Mouse (Mus musculus): ENCODE data around the gene Gm14391. TPM values are rescaled to one million over a fixed set of nuclear protein-coding genes. Genes with fewer than 3 reads are reported as not detected.
A peak's percentile ranks its signal among the peaks of the same experiment; 100 is the strongest.
"Not testable (repeated sequence)": the region's sequence is repeated elsewhere in the genome, so short reads cannot be mapped to it uniquely, and the experiment has no call there.

Gene Gm14391
- polyA plus RNA-seq (2015; fragmentation: Nextera tagmentation; extraction: Ambion mirVana) = 3.8 and 5.8 TPM in 2 replicates

DNA sequence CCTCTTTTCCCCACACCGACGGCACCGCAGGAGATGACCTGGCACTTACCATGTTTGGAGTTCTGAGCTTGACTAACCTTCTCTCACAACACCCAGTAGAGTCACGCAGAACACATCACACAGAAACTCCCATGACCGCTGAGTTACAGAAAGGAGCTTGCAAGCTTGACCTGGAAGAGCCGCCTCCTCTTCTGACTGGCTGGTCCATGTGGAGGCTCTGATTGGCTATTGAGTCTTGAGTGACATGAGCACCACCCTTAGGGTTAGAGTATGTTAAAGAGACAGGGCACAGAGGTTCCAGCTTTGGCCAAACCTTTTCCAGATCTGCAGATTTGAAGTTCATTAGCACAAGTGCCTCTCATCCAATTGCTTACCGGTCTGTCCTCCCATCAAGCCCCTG is at the start of gene Gm14391:
Gene Gm14391, minus strand, starts transcription at position 186 of the 400 bp plus-strand sequence.
- not testable (repeated sequence) for H3K4me2 ChIP-seq; H3K36me3 ChIP-seq; H3K4me1 ChIP-seq (replicated peaks); ATAC-seq (ENCODE audit: low read depth); H3K27me3 ChIP-seq; H3K4me3 ChIP-seq; H3K9me3 ChIP-seq; H3K27ac ChIP-seq (replicated peaks); H3K9ac ChIP-seq
- no CpG with 5 or more reads among the region's 7 CpGs for WGBS

DNA sequence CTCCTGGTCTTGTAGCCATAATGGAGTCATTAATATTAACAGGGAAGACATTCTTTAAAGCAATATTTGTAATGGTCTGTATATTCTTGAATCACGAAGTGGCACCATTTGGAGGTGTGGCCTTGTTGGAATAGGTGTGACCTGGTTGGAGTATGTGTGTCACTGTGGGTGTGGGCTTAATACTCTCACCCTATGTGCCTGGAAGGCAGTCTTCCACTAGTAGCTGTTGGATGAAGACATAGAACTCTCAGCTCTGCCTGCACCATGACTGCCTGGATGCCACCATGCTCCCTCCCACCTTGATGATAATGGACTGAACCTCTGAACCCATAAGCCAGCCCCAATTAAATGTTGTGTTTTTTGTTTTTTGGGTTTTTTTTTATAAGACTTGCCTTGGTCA is 27.7 kb downstream of the Gm14391 start:
- not testable (repeated sequence) for ATAC-seq (ENCODE audit: low read depth); H3K9me3 ChIP-seq; H3K9ac ChIP-seq; H3K36me3 ChIP-seq; H3K4me2 ChIP-seq; H3K4me3 ChIP-seq; H3K4me1 ChIP-seq (replicated peaks); H3K27me3 ChIP-seq; H3K27ac ChIP-seq (replicated peaks)
- 59% methylated on average over 1 of the region's 1 CpGs for WGBS

- no peak for ATAC-seq (ENCODE audit: low read depth)
- H3K9ac ChIP-seq = no peak overlapping the region
- no peaks in the 10 kb centered on the region for H3K27me3 ChIP-seq
- no peak overlapping the region for H3K4me3 ChIP-seq
- no peak overlapping the region for H3K4me2 ChIP-seq
- no peak overlapping the region for H3K27ac ChIP-seq (replicated peaks)
- no peaks in the 10 kb centered on the region for H3K36me3 ChIP-seq
- 0 out of 2 replicates have a peak, but pooled peaks cover 6% of the 10 kb centered on the region for H3K9me3 ChIP-seq
- no peaks in the 10 kb centered on the region for H3K4me1 ChIP-seq (replicated peaks)
- 84% methylated on average over 6 of the region's 6 CpGs for WGBS
Observed at GRCm38 (mm10) chr2:175176312-175176711, 30.4 kb downstream of the Gm14391 start.

GRCm38 (mm10) chr2:175175401-175176180 is 31.1 kb downstream of the Gm14391 start, which contains the start of gene Gm14443:
TSS of gene Gm14443 (minus strand) at chr2:175175871.
- not testable (repeated sequence) for H3K27ac ChIP-seq (replicated peaks); H3K27me3 ChIP-seq; H3K4me2 ChIP-seq; ATAC-seq (ENCODE audit: low read depth); H3K4me1 ChIP-seq (replicated peaks); H3K9ac ChIP-seq; H3K9me3 ChIP-seq; H3K4me3 ChIP-seq; H3K36me3 ChIP-seq
- 79% methylated on average over 12 of the region's 12 CpGs for WGBS

GRCm38 (mm10) chr2:175174058-175174457 is 32.7 kb downstream of the Gm14391 start:
- not testable (repeated sequence) for H3K9ac ChIP-seq; H3K27me3 ChIP-seq; H3K9me3 ChIP-seq; ATAC-seq (ENCODE audit: low read depth); H3K4me1 ChIP-seq (replicated peaks); H3K4me2 ChIP-seq; H3K36me3 ChIP-seq; H3K4me3 ChIP-seq; H3K27ac ChIP-seq (replicated peaks)
- WGBS = 90% methylated on average over 2 of the region's 2 CpGs

DNA sequence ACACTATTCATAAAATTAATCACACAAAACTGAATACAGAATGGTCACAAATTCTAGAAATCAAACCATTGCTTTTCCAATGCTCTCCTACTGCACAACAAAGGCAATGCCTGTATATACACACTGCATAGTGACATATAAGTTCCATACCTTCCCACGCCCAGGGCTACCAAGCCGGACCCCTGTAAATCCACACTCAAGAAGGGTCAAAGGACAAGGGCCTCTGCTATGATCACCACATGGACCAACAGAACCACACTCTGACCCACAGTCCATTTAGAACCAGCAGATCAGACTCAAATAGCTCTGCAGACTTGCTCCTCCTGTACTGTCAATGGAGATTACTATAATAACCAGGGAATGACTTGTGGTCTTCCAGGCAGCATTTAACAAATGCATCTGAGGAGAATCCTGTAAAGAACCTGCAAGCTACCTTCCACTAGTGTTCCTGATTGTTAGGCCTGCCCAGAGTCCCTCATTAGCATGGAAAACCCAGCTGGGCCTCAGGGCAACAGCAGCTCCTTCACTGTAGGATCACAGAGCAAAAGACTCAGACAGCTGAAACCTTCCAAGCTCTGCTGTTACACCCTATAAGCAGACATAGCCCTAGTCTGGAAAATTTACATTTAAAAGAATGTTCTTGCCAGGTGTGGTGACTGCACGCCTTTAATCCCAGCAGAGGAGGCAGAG is 33.7 kb downstream of the Gm14391 start:
- H3K36me3 ChIP-seq; H3K9ac ChIP-seq; H3K27ac ChIP-seq (replicated peaks); H3K4me3 ChIP-seq; ATAC-seq (ENCODE audit: low read depth); H3K9me3 ChIP-seq; H3K27me3 ChIP-seq; H3K4me1 ChIP-seq (replicated peaks); H3K4me2 ChIP-seq: not testable (repeated sequence)
- 87% methylated on average over 3 of the region's 3 CpGs for WGBS

DNA sequence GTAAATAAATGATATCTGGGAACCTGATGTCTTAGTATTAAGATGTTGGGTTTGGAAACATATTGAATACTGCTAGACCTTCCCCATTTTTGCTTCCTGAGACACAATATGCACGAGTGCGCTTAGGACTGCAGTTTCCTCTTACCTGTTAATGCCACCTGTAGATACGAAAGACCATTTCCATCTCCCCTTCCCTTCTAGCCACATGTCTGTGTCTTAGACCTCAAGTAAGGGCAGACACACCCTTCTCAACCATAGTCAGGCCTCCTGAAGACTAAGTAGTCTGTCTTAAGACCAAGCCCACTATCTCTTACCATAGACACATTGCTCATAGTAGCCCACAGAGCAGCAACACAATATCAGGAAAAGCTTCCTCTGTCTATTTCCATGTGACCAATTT is 34.6 kb downstream of the Gm14391 start:
- H3K4me2 ChIP-seq = no peak overlapping the region
- no peak overlapping the region for H3K9ac ChIP-seq
- WGBS = 90% methylated on average over 3 of the region's 3 CpGs
- H3K9me3 ChIP-seq = no peaks in the 10 kb centered on the region
- H3K4me1 ChIP-seq (replicated peaks) = no peaks in the 10 kb centered on the region
- H3K27ac ChIP-seq (replicated peaks) = no peak overlapping the region
- no peaks in the 10 kb centered on the region for H3K36me3 ChIP-seq
- H3K27me3 ChIP-seq = no peaks in the 10 kb centered on the region
- H3K4me3 ChIP-seq = no peak overlapping the region
- ATAC-seq (ENCODE audit: low read depth) = no peak

GRCm38 (mm10) chr2:175166870-175167269 is 39.8 kb downstream of the Gm14391 start:
- H3K4me2 ChIP-seq; H3K4me1 ChIP-seq (replicated peaks); H3K27me3 ChIP-seq; H3K4me3 ChIP-seq; ATAC-seq (ENCODE audit: low read depth); H3K9me3 ChIP-seq; H3K9ac ChIP-seq; H3K27ac ChIP-seq (replicated peaks); H3K36me3 ChIP-seq: not testable (repeated sequence)
- 92% methylated on average over 2 of the region's 2 CpGs for WGBS

GRCm38 (mm10) chr2:175165110-175165509 is 41.6 kb downstream of the Gm14391 start:
- H3K9ac ChIP-seq; H3K4me3 ChIP-seq; H3K4me1 ChIP-seq (replicated peaks); H3K9me3 ChIP-seq; H3K27me3 ChIP-seq; ATAC-seq (ENCODE audit: low read depth); H3K36me3 ChIP-seq; H3K4me2 ChIP-seq; H3K27ac ChIP-seq (replicated peaks): not testable (repeated sequence)
- WGBS = 94% methylated on average over 12 of the region's 12 CpGs

DNA sequence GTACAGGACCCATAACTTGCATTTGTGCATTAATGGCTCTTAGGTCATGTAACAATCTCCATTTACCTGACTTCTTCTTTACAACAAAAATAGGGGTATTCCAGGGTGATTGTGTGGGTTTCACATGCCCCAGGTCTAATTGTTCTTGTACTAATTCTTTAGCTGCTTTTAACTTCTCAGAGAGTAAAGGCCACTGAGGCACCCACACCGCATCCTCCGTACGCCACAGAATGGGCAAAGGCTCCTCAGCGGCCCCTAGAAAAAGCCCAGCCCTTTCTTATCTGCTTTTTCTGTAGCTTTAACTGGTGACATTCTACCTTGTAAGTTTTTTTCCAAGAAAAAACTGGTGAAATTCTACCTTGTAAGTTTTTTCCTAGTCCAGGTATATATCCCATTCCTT is 45.3 kb downstream of the Gm14391 start:
- 94% methylated on average over 4 of the region's 4 CpGs for WGBS
- not testable (repeated sequence) for H3K4me2 ChIP-seq; H3K36me3 ChIP-seq; H3K4me1 ChIP-seq (replicated peaks); H3K27me3 ChIP-seq; H3K4me3 ChIP-seq; H3K9ac ChIP-seq; H3K27ac ChIP-seq (replicated peaks); ATAC-seq (ENCODE audit: low read depth)
- peaks cover 17% of the 10 kb centered on the region for H3K9me3 ChIP-seq

DNA sequence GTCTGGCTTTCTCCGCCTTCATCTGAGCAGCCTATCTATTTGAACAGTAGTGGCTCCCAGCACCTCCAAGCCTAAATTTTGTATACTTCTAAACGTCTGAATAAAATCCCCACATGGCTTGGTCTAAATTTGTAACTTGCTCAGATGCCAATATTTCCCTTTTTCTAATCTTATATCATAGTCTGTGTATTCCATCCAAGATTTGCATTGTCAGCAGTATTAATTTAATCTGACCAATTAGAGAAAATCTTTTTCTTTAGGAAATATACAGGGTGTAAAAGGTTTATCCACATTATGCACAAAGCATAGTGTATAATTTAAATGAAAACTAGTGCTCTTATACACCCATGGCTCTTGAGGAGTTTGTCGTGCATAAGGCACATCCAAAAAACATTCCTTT is 48.1 kb downstream of the Gm14391 start:
- H3K9me3 ChIP-seq = peaks cover 26% of the 10 kb centered on the region
- no peak overlapping the region for H3K4me2 ChIP-seq
- no peak overlapping the region for H3K27ac ChIP-seq (replicated peaks)
- H3K4me1 ChIP-seq (replicated peaks) = no peaks in the 10 kb centered on the region
- ATAC-seq (ENCODE audit: low read depth) = no peak
- H3K36me3 ChIP-seq = no peaks in the 10 kb centered on the region
- no peak overlapping the region for H3K4me3 ChIP-seq
- no peak overlapping the region for H3K9ac ChIP-seq
- 82% methylated on average over 3 of the region's 3 CpGs for WGBS
- H3K27me3 ChIP-seq = no peaks in the 10 kb centered on the region

GRCm38 (mm10) chr2:175156696-175157095 is 50.0 kb downstream of the Gm14391 start:
- Histone ChIP-seq H3K4me1 (replicated peaks) (no peaks in the 10 kb centered on the region), H3K36me3 (no peaks in the 10 kb centered on the region), H3K27ac (replicated peaks) (no peak overlapping the region), H3K4me3 (no peak overlapping the region), H3K9me3 (peaks cover 24% of the 10 kb centered on the region), H3K4me2 (no peak overlapping the region), H3K27me3 (no peaks in the 10 kb centered on the region), H3K9ac (no peak overlapping the region)
- WGBS = 92% methylated on average over 13 of the region's 13 CpGs
- ATAC-seq (ENCODE audit: low read depth) = no peak

DNA sequence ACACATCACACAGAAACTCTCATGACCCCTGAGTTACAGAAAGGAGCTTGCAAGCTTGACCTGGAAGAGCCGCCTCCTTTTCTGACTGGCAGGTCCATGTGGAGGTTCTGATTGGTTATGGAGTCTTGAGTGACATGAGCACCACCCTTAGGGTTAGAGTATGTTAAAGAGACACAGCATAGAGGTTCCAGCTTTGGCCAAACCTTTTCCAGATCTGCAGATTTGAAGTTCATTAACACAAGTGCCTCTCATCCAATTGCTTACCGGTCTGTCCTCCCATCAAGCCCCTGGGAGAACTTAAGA is 64.8 kb downstream of the Gm14391 start, which contains the start of gene Gm14399:
Gene Gm14399, minus strand, starts transcription at position 20 of the 303 bp plus-strand sequence.
- Histone ChIP-seq H3K4me2 (peak within 1 kb of the TSS; percentile 48), H3K4me3 (peak within 1 kb of the TSS; percentile 43), H3K9ac (peak within 1 kb of the TSS; percentile 60)
- H3K27ac ChIP-seq (replicated peaks); H3K9me3 ChIP-seq; ATAC-seq (ENCODE audit: low read depth); H3K36me3 ChIP-seq; H3K27me3 ChIP-seq; H3K4me1 ChIP-seq (replicated peaks): not testable (repeated sequence)
- WGBS = 11% methylated on average over 1 of the region's 2 CpGs

Measured in neural tube, embryonic 13.5 days (tissue).